Mouse (Mus musculus): ENCODE results near the gene Faxc.

Faxc gene

DNA sequence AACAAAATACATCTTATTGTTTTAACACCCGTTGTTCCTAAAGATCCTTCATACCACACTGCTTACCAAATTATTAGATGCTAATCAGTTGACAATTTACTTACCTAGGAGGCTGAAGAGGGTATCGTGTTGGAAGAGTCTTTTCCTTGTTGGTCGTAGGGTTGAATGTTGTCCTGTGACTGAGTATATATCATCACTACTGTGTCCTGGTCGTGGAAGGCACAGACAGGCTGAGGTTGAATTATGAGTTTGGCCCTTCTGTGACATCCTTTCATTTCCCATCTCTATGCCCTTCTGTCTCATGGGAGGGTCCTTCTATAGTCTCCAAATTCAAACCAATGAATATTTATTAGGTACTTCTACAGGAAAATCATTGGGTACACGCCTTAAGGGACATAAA, 87.3 kb downstream of the Faxc start:
- DNase-seq (ENCODE audit: low read depth, low spot score), result no peak

DNA sequence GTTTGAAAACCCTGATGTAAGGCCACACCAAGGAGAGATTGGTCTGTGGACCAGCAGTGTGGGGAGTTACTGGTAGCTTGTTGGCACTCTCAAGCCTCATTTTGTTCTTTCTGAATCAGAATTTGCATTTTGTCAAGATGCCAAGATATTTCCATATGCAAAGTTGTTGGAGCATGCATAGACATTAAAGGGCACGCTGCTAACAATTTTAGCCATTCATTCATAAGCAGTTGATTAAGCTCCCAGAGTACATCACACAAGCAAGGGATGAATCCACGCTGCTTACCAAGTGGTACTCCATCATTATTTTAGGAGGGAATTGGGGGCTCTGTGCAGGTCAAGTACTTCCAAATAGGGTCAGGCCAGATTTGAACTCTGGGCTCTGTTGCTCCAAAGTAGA, 98.8 kb downstream of the Faxc start:
- DNase-seq (ENCODE audit: low read depth, low spot score), result no peak

Measured in R1 (cell line).